Mouse (Mus musculus) right cerebral cortex, postnatal 36 days (tissue): ENCODE measurements around the gene E2f4.

Source experiments
- DNase-seq, 2 experiments: peaks; one replicate each; pipeline ENCODE4 v3.0.0; 2022; ENCODE audit warnings: low spot score in 2 of 2, mixed read lengths in 1 of 2

E2f4 gene

GRCm38 (mm10) chr8:105346611-105347427, 49.4 kb downstream of the E2f4 start:
- DNase-seq = peak in 1 of 2 experiments; percentile 38

GRCm38 (mm10) chr8:105347428-105348221, 50.2 kb downstream of the E2f4 start, which contains the start of gene Fhod1:
Gene Fhod1 (minus strand): TSS chr8:105347953.
- DNase-seq = peak; percentile 84 to 88

- peak in 1 of 2 experiments; percentile 32 for DNase-seq
Observed at GRCm38 (mm10) chr8:105348450-105349095, 51.1 kb downstream of the E2f4 start, which contains the start of gene Slc9a5. Gene Slc9a5 (plus strand): TSS chr8:105348843.

- no peak for DNase-seq
Observed at GRCm38 (mm10) chr8:105349096-105349771, 51.8 kb downstream of the E2f4 start.

- peak in 1 of 2 experiments; percentile 34 for DNase-seq
Observed at GRCm38 (mm10) chr8:105350186-105350585, 52.7 kb downstream of the E2f4 start.

- no peak for DNase-seq
Observed at GRCm38 (mm10) chr8:105353583-105354135, 56.2 kb downstream of the E2f4 start.

GRCm38 (mm10) chr8:105354549-105354948, 57.1 kb downstream of the E2f4 start:
- no peak for DNase-seq
